Mouse (Mus musculus) small intestine, adult 2 months (tissue): ENCODE results near the gene Car6. TPM values are rescaled to one million over a fixed set of nuclear protein-coding genes. Genes with fewer than 3 reads are reported as not detected.

Experiments
- H3K27ac ChIP-seq: fragments of 200-500 bp; 2 replicates; pipeline ENCODE4 v1.5.1; 2012; ENCODE audit warnings: low read depth, low read length, control low read depth, inconsistent platforms; ENCODE audit not compliant: insufficient read depth
- H3K27me3 ChIP-seq: fragments of 200-500 bp; 2 replicates; pipeline ENCODE4 v1.6.1; 2012; ENCODE audit warnings: mild to moderate bottlenecking, moderate library complexity, low read length, inconsistent platforms; ENCODE audit not compliant: control insufficient read depth, insufficient read depth
- H3K36me3 ChIP-seq: fragments of 200-500 bp; 2 replicates; pipeline ENCODE4 v1.6.1; 2012; ENCODE audit warnings: mild to moderate bottlenecking, low read length, control low read depth, inconsistent platforms; ENCODE audit not compliant: control insufficient read depth, insufficient read depth
- H3K4me1 ChIP-seq: fragments of 200-500 bp; 2 replicates; pipeline ENCODE4 v1.6.1; 2012; ENCODE audit warnings: low read length, inconsistent platforms, mixed read lengths; ENCODE audit not compliant: control insufficient read depth, insufficient read depth, insufficient read length
- H3K4me3 ChIP-seq: fragments of 200-500 bp; 2 replicates; pipeline ENCODE4 v1.5.1; 2012; ENCODE audit warnings: low read depth, mild to moderate bottlenecking, control low read depth, inconsistent platforms, low read length, moderate library complexity
- CTCF ChIP-seq: fragments of 200-500 bp; IDR thresholded peaks from 2 replicates; pipeline ENCODE4 v1.5.1; 2012; ENCODE audit warnings: low read depth, mild to moderate bottlenecking, control low read depth, inconsistent platforms, low read length, moderate library complexity, mixed read lengths; ENCODE audit not compliant: insufficient replicate concordance, insufficient read length; ENCODE audit errors: extremely low read depth
- POLR2A ChIP-seq: fragments of 200-500 bp; IDR thresholded peaks from 2 replicates; pipeline ENCODE4 v1.6.1; 2012; ENCODE audit warnings: low read depth, mild to moderate bottlenecking, control low read depth, inconsistent platforms, low read length, moderate library complexity
- WGBS: fragments of 180-500 bp; shearing (Covaris S2); methylation state at CpG from one replicate; pipeline ENCODE4 v1.1.7; 2018; 5-methylcytosine and 5-hydroxymethylcytosine counted together
- polyA plus RNA-seq: library from polyadenylated mRNA; depleted of rRNA; stranded (reverse); fragments of >200 nt; gene quantifications from 2 replicates; pipeline ENCODE4 v1.2.3, GENCODE M21; 2012

Gene Car6
- polyA plus RNA-seq, 1 experiment: not detected

GRCm38 (mm10) chr4:150220584-150220983, 19.5 kb upstream of the Car6 start:
- peaks cover 5% of the 10 kb centered on the region; the same call in 1 of the 2 replicates for H3K4me1 ChIP-seq
- H3K36me3 ChIP-seq: no peaks in the 10 kb centered on the region
- TF ChIP-seq CTCF (no peak), POLR2A (peak; percentile 60; the same call in 1 of the 2 replicates)
- peak overlapping the region; percentile 55 for H3K4me3 ChIP-seq
- H3K27me3 ChIP-seq: no peaks in the 10 kb centered on the region
- peak overlapping the region; percentile 94 for H3K27ac ChIP-seq
- WGBS: 7% methylated on average over 11 of the region's 11 CpGs

- 58% methylated on average over 9 of the region's 9 CpGs for whole genome bisulfite sequencing
- no peaks in the 10 kb centered on the region for H3K27me3 ChIP-seq
- H3K36me3 ChIP-seq: no peaks in the 10 kb centered on the region
- H3K4me1 ChIP-seq: peaks cover 5% of the 10 kb centered on the region; the same call in 1 of the 2 replicates
- peak overlapping the region; percentile 33; the same call in 1 of the 2 replicates for H3K4me3 ChIP-seq
- H3K27ac ChIP-seq: peak overlapping the region; percentile 90; the same call in 1 of the 2 replicates
- TF ChIP-seq POLR2A: no peak
- TF ChIP-seq CTCF: peak; percentile 43; the same call in 1 of the 2 replicates
Measured at GRCm38 (mm10) chr4:150219501-150220292, 18.6 kb upstream of the Car6 start.

GRCm38 (mm10) chr4:150217935-150218334, 16.8 kb upstream of the Car6 start:
- Histone ChIP-seq H3K4me1 (peaks cover 5% of the 10 kb centered on the region; the same call in 1 of the 2 replicates), H3K27me3 (no peaks in the 10 kb centered on the region), H3K4me3 (no peak overlapping the region), H3K36me3 (no peaks in the 10 kb centered on the region), H3K27ac (no peak overlapping the region)
- TF ChIP-seq POLR2A: no peak
- TF ChIP-seq CTCF: no peak
- WGBS: 93% methylated on average over 1 of the region's 1 CpGs

- TF ChIP-seq CTCF: no peak
- no peak for TF ChIP-seq POLR2A
- Histone ChIP-seq H3K27me3 (no peaks in the 10 kb centered on the region), H3K4me3 (no peak overlapping the region), H3K27ac (no peak overlapping the region), H3K4me1 (peaks cover 7% of the 10 kb centered on the region; the same call in 1 of the 2 replicates), H3K36me3 (no peaks in the 10 kb centered on the region)
- WGBS: 82% methylated on average over 5 of the region's 5 CpGs
Measured at GRCm38 (mm10) chr4:150217042-150217554, 16.0 kb upstream of the Car6 start.

GRCm38 (mm10) chr4:150216423-150216822, 15.3 kb upstream of the Car6 start:
- Histone ChIP-seq H3K4me1 (peaks cover 5% of the 10 kb centered on the region; the same call in 1 of the 2 replicates), H3K27ac (no peak overlapping the region), H3K27me3 (no peaks in the 10 kb centered on the region), H3K36me3 (no peaks in the 10 kb centered on the region), H3K4me3 (no peak overlapping the region)
- 89% methylated on average over 6 of the region's 6 CpGs for WGBS
- TF ChIP-seq POLR2A: no peak
- TF ChIP-seq CTCF: no peak

- peak; percentile 41; the same call in 1 of the 2 replicates for TF ChIP-seq CTCF
- no peak for TF ChIP-seq POLR2A
- Histone ChIP-seq H3K4me1 (peaks cover 2% of the 10 kb centered on the region; the same call in 1 of the 2 replicates), H3K36me3 (no peaks in the 10 kb centered on the region), H3K27ac (no peak overlapping the region), H3K4me3 (no peak overlapping the region), H3K27me3 (no peaks in the 10 kb centered on the region)
- 48% methylated on average over 5 of the region's 5 CpGs for WGBS
Measured at GRCm38 (mm10) chr4:150213910-150214309, 12.8 kb upstream of the Car6 start.

- Histone ChIP-seq H3K4me1 (peaks cover 6% of the 10 kb centered on the region; the same call in 1 of the 2 replicates), H3K4me3 (peak overlapping the region; percentile 33; the same call in 1 of the 2 replicates), H3K36me3 (no peaks in the 10 kb centered on the region), H3K27ac (peak overlapping the region; percentile 39; the same call in 1 of the 2 replicates), H3K27me3 (no peaks in the 10 kb centered on the region)
- TF ChIP-seq POLR2A: no peak
- no peak for TF ChIP-seq CTCF
- WGBS: 3% methylated on average over 15 of the region's 15 CpGs
Measured at GRCm38 (mm10) chr4:150212553-150212971, 11.4 kb upstream of the Car6 start.
